Mouse (Mus musculus): ENCODE results near the gene Phlda2.
"Not testable (repeated sequence)": the region's sequence is repeated elsewhere in the genome, so short reads cannot be mapped to it uniquely, and the experiment has no call there.

Gene Phlda2

DNA sequence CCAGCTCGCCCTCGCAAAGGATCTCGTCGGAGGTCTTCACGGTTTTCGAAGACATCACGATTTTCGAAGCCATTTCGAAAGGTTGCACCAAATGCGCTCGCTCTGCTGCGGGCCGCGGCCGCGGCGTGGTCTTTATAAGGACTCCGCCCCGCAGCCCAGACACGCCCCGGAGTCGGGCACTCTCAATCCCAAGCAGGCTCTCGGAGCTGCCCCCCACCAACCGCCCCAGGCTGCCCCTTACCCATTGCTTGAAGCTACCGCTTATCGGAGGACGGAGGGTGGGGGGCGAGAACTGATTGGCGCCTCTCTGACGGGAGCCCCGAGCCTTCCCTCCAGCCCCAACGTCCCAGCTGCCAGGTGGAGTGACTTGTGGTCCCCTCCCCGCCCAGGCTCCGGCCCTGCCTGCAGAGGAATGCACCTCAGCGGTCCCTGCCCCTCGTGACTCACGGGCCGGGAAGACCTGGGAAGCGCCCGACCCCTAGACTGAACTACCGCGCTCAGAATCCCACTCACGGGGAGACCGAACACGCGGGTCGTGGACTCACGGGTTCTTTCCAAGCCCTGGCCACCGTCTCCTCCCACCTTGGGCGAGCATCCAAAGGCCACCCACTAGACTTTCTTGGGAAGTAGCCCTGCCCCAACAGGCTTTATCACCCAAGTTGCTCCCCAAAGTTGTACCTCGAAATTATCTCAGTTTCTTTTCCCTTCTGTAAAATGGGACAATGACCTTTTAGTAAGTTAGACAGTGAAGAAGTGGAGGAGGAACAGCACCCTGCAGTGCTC lies at the start of gene Phlda2:
Gene Phlda2 (minus strand): TSS at position 733 of the 783 bp plus-strand sequence.
- no peak for DNase-seq (ENCODE audit: low spot score)

GRCm38 (mm10) chr7:143549588-143550220 lies 46.8 kb upstream of the Phlda2 start:
- DNase-seq (ENCODE audit: low spot score): no peak

- peak; percentile 99 for DNase-seq (ENCODE audit: low spot score)
These were observed 46.1 kb upstream of the Phlda2 start, which contains the start of gene Nap1l4 for GRCm38 (mm10) chr7:143548976-143549457. Gene Nap1l4, minus strand, starts transcription at chr7:143549106.

GRCm38 (mm10) chr7:143548231-143548961 lies 45.4 kb upstream of the Phlda2 start:
- peak; percentile 87 for DNase-seq (ENCODE audit: low spot score)

DNA sequence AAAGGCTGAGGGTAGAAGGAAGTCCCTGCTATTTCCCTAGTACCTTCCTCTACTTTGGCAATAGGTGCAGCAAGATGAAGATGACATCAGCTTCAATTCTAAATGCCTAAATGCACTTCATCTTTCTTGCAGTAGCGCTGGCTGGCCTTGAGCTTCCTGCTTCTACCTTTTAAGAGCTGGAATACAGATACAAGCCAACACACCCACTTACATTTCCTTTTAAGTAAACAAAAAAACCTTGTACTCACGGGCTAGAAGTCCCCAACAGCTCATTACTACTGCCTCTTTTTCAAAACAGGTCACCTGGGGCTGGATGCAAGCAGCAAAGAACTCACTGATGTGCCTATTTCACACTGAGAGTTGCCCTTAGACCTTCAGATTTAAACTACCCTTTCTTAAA lies 43.6 kb upstream of the Phlda2 start:
- peak; percentile 36 for DNase-seq (ENCODE audit: low spot score)

- DNase-seq (ENCODE audit: low spot score): peak; percentile 53
These were observed 41.4 kb upstream of the Phlda2 start for GRCm38 (mm10) chr7:143544368-143544767.

DNA sequence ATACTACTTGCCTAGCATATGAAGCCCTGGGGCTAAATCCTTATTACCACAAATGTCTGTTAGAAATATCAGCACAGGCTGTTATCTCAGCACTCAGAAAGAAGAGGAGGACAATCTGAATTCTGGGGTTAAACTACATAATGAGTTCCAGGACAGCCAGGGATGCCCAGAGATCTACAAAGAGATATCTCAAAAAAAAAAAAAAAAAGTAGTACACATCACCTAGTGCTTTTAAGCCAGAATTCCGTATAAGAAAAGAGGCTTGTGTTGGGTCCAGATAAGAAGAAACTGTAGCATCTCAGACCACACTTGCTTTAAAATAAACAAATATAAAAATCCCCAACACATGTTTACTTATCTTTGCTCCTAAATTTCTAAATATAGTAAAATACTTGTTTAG lies 35.7 kb upstream of the Phlda2 start:
- no peak for DNase-seq (ENCODE audit: low spot score)

GRCm38 (mm10) chr7:143538229-143538628 lies 35.3 kb upstream of the Phlda2 start:
- DNase-seq (ENCODE audit: low spot score): not testable (repeated sequence)

- no peak for DNase-seq (ENCODE audit: low spot score)
These were observed 33.3 kb upstream of the Phlda2 start for GRCm38 (mm10) chr7:143536251-143536650.

- no peak for DNase-seq (ENCODE audit: low spot score)
These were observed 30.3 kb upstream of the Phlda2 start for GRCm38 (mm10) chr7:143533284-143533683.

DNA sequence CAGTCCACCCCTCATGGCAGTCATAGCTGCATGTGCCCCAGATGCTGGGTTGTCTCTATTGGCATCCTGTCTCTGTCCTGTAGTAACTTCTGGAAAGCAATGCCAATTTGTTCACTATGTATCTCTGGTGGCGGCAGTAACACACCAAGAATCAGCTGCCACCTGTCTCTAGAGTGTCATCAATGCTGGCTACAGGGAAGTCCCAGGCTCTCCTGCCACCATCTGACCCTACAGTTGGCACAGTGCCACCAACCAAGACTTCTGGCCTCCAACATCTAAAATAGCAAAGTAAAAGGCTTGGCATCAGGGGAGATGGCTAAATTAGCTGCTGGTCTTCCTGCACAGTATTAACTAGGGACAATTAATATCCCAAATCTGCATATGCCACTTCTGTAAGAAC lies 29.5 kb upstream of the Phlda2 start:
- DNase-seq (ENCODE audit: low spot score): no peak

GRCm38 (mm10) chr7:143519333-143519732 lies 16.4 kb upstream of the Phlda2 start:
- DNase-seq (ENCODE audit: low spot score): no peak

DNA sequence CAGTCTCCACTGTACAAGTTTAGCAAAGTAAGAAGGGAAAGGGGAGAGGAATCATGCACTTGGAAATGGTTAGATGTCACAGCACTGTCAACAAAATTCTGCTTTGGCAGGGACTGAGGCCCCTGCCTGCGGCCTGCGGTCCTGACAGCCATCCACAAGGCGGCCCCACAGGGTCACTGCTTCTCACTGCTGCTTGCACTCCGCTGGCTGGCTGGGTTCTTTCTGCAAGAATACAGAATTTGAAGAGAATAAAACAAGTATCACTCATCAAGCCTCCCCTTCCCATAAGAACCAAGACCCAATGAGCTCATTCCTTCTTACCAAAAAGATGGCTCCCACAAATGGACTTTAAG lies 11.4 kb upstream of the Phlda2 start:
- no peak for DNase-seq (ENCODE audit: low spot score)

DNA sequence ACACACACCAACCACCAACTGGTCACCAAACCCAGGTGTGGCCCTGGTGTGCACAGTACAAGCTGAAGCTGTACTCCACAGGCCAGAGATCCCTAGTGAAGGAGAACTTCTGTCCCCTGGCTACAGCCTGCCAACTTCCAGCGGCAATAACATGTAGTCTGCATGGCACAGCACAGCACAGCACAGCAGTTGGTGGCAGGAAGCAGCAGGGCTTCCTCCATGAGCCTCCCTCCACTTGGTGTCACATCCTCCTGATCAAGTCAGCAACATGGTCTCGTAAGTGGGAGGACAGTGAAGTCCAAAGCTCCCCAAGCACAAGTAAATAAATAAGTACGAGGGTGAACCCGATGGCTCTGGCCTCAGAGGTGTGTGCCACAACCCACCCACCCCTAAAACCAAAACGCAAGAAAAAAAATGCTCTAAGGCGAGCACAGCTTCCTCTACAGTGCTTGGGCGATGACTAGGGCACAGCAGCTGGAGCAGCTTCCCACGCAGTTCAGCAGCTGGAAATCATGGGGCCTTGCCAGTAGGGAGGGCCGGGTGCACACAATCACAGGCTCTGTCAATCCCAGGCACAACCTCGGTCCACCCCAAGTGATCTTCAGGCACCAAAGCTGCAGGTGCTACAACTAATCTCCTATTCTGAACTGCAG lies 10.9 kb upstream of the Phlda2 start:
- no peak for DNase-seq (ENCODE audit: low spot score)

GRCm38 (mm10) chr7:143511335-143511712 lies 8.4 kb upstream of the Phlda2 start:
- DNase-seq (ENCODE audit: low spot score): no peak

DNA sequence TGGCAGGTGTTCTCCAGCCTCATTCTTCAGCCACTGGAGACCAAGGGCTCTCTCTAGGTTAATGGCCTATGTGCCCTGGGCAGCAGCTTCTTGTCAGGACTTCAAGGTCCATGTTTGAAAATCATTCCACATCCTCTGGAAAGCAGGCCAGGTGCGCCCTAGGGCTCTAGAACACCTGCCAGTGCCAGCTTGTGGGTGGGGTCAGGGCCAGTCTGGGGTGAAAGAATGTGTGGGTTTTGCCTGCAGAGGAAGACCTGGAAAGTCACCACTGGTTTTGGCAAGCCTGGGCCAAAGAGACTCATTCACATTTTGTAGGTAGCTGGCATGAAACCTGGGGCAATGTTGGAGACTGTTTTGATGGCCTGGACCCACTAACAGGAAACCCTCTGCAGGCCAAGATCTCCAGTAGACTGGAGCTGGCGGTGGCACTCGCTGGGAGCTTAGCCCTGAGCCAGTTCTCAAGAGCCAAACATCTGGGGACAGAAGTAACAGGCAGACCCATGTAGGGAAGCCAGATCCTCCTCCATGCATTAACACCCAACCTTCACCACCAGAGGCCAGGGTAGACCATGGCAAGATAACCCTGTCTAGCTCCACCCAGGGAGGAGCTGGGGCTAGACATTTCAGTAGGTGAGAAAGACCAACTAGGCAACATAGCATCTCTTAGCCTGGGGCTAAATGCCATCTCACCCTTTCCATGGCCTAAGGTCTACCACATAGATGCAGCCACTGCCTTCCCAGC lies 7.8 kb upstream of the Phlda2 start:
- DNase-seq (ENCODE audit: low spot score): no peak

DNA sequence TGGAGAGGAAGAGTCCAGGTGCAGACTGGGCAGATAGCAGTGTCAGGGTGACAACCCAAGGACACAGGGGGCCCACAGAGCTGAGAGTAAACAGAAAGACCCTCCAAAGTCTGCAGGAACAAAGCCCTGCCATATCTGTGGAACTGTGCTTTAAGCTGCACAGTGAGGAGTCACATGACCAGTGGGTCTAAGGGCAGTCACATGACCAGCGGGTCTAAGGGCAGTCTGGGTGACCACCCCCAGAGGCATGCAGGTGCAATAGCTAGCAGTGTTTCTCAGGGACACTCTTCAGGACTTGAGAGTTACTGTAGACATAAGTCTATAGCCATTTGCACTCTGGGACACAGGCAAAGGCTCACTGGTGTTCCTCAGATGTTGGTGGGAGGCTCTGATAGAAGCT lies 6.6 kb upstream of the Phlda2 start:
- DNase-seq (ENCODE audit: low spot score): no peak

DNA sequence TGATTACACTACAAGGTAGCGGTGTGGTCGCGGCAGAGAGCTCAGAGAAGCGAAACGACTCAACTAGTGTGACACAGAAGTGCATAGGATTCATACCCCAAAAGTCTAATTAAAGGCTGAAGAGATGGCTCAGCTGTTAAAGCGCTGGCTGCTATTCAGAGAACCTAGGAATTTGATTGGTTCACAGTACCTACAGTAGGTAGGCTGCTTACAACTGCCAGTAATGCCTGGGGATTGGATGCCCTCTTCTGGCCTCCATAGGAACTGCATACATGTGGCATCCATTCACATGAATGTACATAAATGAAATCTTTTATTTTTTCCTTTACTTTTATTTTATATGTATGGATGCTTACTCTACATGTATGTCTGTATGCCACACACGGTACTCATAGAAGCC lies 3.7 kb upstream of the Phlda2 start:
- peak; percentile 51 for DNase-seq (ENCODE audit: low spot score)

GRCm38 (mm10) chr7:143506271-143506670 lies 3.3 kb upstream of the Phlda2 start:
- DNase-seq (ENCODE audit: low spot score): no peak

DNA sequence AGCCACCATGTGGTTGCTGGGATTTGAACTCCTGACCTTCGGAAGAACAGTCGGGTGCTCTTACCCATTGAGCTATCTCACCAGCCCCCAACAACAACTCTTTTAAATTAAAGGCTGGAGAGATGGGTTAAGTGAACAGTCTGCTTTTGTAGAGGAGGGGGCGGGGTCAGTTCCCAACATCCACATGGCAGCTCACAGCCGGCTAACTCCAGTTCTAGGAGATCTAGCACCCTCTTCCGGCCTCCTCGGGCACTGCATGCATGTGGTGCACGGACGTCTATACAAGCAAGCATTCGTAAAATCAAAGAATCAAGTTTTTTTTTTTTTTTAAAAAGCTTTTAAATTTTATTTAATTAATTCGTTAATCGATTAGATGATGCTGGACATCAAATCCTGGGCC lies 2.9 kb upstream of the Phlda2 start:
- peak; percentile 72 for DNase-seq (ENCODE audit: low spot score)

- DNase-seq (ENCODE audit: low spot score): no peak
These were observed 2.5 kb upstream of the Phlda2 start for GRCm38 (mm10) chr7:143505411-143505810.

- DNase-seq (ENCODE audit: low spot score): no peak
These were observed 976 bp upstream of the Phlda2 start for GRCm38 (mm10) chr7:143503926-143504325.

Data from T-cell, adult 2 months (primary cell).